Mouse (Mus musculus) 3T3-L1 (cell line): ENCODE results near the gene Klhl21.

Experiments
- DNase-seq: peaks from one replicate; pipeline ENCODE4 v3.0.0-alpha.2; 2015; ENCODE audit warnings: low read depth, low spot score

The Klhl21 gene

DNA sequence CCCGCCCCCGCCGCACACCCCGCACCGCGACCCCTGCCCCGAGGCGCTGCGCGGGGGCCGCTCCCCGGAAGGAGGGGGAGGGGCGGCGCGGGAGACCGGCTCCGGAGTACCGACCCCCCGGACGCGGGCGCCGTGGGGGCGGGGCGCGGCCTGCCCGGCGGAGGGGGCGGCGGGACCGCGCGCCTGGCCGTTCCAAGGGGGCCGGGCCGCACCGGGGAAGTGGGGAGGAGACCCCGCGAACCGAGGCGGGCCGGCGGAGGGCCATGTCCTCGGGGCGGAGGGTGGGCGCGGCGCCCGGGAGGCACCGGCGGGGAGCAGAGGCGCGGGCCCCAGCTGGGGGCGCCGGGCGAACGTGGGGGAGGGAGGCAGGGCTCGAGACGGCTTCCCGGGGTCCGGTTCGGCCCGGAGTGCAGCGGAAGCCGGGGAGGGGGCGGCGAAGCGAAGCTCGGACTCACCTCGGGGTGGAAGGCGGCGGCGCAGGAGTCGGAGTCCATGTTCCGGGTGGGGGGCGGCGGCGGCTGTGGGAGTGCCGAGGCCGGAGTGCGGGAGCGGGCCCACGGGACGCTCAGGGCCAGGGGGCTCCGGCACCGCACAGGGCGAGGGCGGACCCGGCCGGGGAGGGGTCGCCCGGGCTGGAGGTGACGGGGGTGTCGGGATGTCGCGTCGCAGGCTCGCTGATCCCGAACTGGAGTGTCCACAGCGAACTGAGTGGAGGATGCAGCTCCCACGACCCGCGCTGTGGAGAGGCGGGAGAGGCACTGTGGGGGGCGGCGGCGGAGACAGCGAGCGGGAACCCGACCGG is 13.0 kb upstream of the Klhl21 start:
- DNase-seq: no peak

DNA sequence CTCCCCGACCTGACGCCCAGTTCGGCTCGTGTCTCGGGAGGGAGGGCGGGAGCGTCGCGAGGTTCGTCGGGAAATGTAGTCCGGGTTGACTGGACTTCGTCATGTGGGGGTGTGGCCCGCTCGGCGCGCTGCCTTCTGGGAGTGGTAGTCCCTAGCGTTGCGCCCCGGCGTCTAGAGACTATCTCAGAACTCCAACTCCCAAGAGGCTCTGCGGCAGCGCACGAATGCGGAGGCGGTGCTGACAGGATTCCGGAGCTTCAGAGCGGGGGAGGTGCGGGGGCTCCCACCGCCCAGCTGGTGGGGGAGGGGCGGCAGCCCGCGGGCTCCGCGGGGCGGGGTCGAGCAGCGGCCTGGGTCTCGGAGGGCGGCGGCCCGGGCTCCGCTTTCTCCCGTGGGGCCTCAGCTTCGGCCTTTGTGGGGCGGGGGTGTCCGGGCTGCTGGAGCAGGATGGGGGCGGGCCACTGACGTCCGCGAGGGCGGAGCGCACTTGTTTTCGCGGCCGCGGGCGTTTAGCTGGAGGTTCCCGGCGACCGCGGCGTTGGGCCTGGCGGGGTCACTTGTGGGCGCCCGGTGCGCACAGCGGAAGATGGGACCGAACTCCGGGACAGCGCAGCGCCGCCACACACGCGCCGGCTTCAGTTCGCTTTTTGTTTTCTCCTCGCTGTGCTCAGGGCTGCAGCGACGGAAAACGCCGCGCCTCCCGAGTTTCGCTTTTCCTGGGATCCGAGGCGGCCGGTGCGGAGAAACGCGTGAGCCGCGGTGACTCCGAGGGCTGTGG is 12.2 kb upstream of the Klhl21 start, which contains the start of gene Phf13:
Phf13 (minus strand) TSS at position 86 of the 778 bp plus-strand sequence.
- DNase-seq: peak; percentile 99

DNA sequence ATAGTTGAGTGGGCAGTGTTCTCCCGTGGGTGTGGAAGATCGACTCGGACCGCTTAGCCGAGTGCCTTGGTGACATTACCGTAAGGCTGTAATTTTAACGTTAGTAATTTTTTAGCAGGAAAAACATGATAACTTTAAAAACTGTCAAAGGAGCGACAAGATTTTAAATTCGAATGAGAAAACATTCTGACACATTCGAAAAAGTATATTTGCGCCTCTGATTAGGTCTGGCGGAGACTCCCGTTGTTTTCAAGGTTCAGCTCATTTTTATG is 11.7 kb upstream of the Klhl21 start:
- DNase-seq: no peak

DNA sequence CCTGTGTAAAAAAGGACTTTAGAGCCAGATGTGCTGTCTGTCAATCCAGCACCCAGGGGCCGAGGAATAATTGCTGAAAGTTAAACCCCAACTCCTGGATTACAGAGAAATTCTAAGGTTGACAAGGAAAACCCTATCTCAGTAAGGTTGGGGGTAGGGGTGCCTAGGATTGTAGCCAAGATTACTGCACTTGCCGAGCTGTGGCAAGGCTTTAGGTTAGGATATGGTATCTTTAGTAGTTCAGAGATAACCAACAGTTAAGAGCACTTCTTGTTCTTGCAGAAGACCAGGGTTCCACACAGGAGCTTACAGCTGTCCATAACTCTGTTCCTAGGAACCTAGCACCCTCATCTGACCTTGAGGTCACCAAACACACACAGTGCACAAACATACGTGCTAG is 10.9 kb upstream of the Klhl21 start:
- DNase-seq: no peak

DNA sequence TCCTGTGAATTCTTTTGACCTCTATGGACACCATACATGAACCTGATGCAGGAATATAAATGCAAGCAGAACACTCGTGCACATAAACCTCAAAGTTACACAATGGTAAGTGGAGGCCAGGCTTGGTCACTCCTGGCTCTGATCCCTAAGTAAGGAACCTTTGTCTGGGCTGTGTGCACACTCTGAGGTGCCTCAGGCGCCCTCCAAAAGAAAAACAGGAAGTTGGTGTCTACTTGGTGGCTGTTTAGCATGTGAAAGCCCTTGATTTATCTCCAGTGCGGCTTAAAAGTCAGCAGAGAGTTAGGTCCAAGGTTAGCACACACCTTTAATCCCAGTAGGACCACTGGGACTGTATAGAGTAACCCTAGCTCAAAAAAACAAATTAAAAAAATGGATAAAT is 9.1 kb upstream of the Klhl21 start:
- DNase-seq: no peak

DNA sequence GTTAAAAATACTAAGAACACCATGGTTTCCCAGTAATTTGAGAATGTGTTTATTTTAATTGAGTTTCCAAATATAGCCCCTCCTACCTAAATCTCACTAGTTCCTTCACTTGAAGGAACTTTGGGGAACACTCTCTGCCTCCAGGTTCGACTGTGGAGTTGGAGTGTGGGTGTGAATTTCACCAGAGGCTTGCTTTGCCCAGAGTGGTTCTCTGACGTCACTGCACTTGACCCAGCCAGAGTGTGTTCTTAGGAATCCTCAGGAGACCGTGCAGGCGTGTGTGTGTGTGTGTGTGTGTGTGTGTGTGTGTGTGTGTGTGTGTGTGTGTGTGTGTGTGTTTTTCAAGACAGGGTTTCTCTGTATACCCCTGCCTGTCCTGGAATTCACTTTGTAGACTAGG is 7.7 kb upstream of the Klhl21 start:
- DNase-seq: no peak

DNA sequence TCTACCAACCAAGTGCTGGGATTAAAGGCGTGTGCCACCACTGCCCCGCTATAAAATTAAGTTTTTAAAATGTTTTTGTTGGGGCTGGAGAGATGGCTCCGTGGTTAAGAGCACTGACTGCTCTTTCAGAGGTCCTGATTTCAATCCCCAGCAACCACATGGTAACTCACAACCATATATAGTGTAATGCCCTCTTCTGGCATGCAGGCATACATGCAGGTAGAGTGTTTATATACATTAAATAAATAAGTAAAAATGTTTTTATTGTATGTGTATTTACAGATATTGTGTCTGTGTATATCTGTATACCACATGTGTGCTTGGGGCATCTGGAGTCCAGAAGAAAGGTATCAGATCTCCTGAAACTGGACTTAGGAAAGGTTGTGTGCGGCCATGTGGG is 7.3 kb upstream of the Klhl21 start:
- no peak for DNase-seq

DNA sequence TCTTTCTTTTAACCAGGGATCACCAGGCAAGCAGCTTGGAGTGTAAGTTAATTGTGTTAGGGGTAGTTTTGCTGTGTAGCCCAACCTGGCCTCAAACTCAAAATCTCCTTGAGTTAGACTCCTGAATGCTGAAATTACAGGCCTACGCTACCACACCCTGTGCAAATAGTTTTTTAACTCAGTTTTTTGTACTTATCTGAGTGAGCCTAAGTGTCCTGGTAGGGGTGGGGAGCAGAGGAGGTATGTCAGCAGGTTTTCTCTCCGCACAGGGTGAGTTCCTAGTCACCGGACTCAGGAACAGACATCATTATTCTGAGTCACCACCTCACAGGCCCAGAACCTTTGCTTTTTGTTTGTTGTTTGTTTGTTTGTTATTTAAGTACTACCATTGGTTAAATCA is 6.5 kb upstream of the Klhl21 start:
- no peak for DNase-seq

DNA sequence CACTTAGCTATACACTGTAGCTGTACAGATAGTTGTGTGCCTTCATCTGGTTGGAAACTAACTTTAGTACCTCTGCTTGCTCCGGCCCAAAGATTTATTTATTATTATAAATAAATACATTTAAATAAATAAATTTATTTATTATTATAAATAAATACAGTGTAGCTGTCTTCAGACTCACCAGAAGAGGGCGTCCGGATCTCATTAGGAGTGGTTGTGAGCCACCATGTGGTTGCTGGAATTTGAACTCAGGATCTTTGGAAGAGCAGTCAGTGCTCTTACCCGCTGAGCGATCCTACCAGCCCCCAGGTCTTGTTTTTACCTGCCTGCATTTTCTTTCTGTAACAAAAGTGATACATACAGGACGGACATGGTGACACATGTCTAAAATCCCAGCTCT is 2.5 kb upstream of the Klhl21 start:
- DNase-seq: peak; percentile 42

DNA sequence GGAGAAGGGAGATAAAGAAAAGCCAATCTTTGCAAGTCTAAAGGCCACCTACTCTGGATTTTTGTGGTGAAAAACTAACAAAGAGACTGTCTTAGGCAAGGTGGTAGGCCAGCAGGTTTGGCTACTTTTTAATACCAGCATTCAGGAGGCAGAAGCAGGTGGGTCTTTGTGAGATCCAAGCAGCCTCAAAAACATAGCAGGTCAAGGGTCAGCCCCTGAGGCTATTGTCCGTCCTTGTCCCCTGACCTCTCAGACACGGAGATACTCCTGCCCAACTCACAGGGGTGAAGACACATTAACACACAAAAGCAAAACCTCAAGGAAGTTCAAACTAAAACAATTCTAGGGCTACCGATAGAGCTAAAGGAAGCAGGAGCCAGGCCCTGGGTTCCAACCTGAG is 1.8 kb upstream of the Klhl21 start:
- DNase-seq: no peak

DNA sequence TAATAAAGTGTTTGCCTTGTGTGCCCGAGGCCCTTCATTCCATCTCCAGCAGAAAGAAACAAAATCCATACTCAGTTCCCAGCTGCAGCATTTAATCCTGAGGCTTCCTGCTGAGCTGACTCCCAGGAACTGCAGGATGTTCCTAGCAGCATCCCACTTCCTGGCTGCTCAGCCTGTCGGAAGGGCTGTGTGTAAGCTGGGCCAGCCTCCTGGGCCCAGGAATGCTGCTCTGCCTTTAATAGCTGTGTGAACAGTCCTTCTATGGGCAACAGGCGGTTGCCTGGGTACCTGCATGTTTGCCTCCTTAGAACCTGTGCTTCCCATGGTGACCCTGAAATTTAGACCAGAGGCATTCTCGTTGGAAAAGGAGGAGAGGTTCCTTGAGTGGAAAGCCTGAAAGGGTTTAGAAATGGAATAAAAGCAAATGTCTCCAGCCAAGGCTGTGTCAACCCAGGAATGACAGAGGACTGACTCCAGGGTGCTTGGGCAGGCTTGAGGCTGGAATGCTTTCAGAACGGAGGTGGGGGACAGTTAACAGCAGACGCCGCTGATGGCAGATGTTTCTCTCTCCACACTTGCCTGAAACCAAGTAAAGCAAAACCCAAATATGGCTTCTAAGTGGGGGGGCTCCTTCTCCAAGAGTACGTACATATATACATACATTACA is 989 bp upstream of the Klhl21 start:
- DNase-seq: peak; percentile 76

DNA sequence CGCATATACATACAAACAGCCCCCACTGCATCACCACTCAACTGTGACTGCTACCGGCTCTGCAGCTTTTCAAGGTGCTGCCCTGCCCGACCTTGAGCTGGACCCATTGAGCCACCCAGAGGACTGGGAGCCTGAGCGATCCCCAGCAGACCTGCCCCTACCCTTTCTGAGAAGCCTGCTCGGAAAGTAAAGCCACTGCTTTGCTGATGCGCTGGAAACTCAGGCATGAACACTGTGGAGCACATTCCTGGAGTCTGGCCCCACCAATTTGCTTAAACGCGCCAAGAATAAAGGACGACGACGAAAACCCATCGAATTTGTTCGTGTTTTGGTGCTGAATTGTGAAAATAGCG is 479 bp upstream of the Klhl21 start:
- DNase-seq: no peak

DNA sequence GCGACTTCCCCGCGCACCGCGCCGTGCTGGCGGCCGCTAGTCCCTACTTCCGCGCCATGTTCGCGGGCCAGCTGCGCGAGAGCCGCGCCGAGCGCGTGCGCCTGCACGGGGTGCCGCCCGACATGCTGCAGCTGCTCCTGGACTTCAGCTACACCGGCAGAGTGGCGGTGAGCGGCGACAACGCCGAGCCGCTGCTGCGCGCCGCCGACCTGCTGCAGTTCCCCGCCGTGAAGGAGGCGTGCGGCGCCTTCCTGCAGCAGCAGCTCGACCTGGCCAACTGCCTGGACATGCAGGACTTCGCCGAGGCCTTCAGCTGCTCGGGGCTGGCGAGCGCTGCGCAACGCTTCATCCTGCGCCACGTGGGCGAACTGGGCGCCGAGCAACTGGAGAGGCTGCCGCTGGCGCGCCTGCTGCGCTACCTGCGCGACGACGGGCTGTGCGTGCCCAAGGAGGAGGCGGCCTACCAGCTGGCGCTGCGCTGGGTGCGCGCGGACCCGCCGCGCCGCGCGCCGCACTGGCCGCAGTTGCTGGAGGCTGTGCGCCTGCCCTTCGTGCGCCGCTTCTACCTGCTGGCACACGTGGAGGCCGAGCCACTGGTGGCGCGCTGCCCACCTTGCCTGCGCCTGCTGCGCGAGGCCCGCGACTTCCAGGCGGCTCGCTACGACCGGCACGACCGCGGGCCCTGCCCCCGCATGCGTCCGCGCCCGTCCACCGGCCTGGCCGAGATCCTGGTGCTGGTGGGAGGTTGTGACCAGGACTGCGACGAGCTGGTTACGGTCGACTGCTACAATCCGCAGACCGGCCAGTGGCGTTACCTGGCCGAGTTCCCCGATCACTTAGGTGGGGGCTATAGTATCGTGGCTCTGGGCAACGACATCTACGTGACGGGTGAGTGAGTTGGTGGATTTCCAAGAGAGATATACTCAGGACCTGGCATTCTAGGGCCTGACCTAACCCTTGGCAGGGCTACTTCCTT is 761 bp downstream of the Klhl21 start:
- peak; percentile 54 for DNase-seq

DNA sequence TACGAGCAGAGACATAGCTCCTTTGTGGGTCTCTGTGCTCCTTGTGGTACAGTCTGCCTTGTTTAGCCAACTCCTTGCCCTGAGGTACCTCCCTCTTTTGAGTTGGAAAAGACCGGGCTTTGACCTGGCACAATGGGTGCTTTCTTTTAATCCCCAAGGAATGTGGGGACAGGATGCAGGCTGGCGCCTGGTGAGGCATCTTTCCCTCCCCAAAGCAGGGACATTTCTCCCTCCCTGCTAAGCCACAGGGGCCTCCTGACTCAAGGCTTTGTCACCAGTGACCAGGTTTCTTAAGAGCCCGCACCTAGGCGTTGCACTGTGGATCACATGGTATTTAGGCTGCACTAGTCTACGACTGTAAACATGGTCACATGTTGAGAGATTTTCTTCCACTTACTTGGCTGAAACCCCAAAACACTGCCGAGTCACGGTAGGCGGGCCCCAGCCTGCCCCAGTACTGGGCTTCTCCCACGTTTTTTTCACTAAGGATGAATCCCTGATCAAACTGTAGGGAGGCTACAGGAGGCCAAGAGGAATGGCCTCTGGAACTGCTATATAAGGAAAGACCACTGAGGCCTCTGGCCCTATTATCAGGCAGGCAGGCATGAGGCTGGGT is 1.6 kb downstream of the Klhl21 start:
- peak; percentile 91 for DNase-seq

DNA sequence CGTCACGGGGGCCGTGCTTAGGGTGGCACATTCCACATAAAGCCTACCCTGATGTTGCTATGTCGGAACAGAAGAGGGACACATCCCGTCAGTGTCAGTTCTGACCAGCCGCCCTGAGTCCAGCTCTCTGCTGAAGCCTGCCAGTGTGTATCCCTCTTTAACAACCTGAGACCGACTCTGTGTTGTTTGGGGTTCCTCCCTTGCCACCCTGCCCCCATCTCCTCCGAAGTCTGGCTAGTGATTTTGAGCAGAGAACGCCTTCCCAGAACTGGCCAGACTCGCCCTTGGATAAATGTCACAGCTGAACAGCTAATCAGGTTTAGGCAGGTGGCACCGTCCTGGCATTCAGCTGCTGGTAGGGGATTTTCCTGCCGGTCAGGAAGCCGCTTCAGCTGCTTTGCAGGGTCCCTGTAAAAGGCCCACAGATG is 2.1 kb downstream of the Klhl21 start:
- DNase-seq: no peak

DNA sequence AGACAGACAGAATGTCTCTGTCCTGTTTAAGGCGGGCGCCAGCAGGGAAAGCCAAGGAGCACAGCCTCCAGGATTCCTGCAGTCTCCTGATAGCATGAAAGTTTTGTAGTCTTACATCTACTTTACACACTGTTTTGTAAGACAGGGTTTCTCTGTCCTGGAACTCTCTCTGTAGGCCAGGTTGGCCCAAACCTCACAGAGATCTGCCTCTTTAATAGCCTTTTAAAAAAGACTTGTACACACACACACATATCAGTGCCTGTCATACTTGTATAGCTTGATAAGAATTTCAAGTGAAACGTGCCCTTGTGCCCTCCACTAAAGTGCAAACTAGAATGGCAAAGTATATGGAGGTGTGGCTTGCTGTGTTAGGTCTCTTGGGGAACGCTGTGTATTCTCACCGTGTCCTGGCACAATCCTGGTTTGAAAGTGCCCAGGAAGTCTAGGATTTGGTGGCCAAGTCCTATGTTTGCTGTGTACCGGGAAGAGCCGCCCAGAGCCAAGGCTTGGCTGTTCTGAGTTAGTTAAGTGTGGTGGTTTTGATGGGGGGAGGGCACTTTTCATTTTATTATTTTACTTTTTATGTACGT is 2.7 kb downstream of the Klhl21 start:
- DNase-seq: no peak

DNA sequence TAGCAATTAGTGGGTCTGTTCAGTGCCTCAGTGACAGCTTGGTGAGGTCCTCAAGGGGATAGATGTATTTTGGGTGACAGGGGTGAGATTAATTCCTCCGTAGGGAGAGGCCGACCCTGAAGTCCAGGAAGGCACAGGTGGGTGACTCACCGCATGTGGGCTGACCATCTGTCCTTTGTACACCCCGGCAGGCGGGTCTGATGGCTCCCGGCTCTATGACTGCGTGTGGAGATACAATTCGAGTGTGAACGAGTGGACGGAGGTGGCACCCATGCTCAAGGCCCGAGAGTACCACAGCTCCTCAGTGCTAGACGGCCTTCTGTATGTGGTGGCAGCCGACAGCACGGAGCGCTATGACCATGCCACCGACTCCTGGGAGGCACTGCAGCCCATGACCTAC is 3.5 kb downstream of the Klhl21 start:
- DNase-seq: no peak

DNA sequence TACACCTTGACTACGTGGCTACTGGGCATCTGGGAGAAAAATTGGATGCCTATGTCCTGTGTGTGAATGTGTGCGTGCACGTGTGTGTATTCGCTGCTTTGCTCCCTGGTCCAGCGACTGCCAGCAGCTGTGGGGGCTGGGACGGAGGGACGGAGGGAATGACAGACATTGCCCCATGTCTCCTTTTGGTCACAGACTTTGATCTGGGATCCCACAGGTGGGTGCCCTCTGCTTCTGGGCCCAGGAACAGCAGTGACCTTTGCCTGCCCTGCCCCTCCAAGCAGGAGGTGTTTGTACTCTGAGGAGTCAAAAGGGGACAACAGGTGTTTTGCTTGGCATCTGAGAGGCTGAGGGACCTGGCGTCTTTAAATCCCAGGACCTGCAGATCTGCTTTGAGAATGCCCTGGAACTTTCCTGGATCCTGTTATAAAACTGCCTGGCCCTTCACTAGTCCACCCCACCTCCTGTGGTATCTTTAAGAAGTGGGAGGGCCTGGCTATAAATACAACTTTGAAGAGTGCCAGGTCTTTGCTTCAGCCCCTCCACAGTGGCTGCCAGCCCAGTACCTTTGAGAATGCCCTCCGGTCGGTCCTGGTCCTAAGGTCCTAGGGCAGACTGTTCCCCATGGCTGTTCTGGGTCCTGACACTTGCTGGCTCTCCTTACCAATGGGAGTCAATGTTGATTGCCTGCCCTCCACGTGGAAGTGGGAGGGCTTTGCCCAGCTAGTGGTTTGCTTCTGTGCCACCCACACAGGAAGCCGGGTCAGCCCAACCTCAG is 4.6 kb downstream of the Klhl21 start:
- DNase-seq: no peak

DNA sequence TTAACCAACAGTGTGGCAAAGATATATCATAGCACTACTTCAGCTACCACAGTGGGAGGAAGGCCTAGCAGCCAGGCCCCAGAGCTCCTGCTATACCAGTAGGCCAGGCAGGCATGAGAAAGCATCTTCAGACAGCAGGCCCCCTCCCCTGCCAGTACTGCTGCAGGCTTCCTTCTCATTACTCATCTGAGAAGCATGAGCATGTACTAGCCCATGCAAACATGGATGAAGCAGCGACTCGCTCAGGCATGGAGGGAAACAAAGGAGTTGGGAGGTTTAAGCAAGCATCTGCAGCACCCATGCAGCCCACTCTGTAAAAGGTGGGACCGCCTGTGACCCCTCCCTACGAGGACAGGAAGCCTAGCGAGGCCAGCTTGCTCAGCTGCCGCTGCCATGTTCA is 10.5 kb downstream of the Klhl21 start:
- DNase-seq: no peak

DNA sequence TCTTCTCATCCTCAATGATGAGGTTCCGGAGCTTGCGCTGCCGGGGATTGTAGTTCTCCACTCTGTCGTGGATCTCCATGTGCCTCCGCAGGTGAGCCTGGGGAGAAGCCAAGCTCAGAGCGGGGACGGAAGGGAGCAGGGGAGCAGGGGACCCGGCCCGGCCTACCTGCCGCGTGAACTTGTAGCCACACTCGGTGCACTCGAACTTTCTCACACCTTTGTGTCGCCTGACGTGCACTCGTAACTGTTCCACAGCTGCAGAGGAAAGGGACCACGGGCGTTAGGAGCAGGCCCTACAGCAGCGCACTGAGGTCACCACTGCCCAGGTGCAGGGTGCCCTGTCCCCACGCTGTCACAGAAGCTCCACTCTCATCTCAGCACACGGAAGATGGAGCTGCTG is 11.4 kb downstream of the Klhl21 start:
- DNase-seq: no peak
